In genomic region chr19:44389507-44389906, GRCm38 (mm10) we compare ENCODE assay signal across 8 mouse cellular contexts. TPM values are rescaled to one million over a fixed set of nuclear protein-coding genes. Genes with fewer than 3 reads are reported as not detected.
DNase-seq lines count a peak whose midpoint lies in the region; ATAC-seq lines count a peak whose summit lies in the region.
"Had no signal": no experiment of that assay in that cellular context is flagged by ENCODE, and none has a peak within 500 bp of the region (broad histone marks: within the 10 kb centered on the region; RNA-seq: fewer than 3 reads in every experiment).

No protein-coding gene starts in this region.

- no peaks in the 10 kb centered on the region for H3K36me3 ChIP-seq in intestine, embryonic 15.5 days
- H3K36me3 ChIP-seq in intestine, embryonic 16.5 days (ENCODE audit: control insufficient read depth, insufficient read depth, low read length) = no peaks in the 10 kb centered on the region
- no peaks in the 10 kb centered on the region for H3K36me3 ChIP-seq in midbrain, embryonic 16.5 days (ENCODE audit: control insufficient read depth, insufficient read depth, low read length)
- H3K36me3 ChIP-seq: lung, embryonic 15.5 days had no signal

- 0 out of 2 replicates have a peak, but pooled peaks cover 4% of the 10 kb centered on the region for H3K4me1 ChIP-seq in intestine, embryonic 15.5 days (replicated peaks)
- H3K4me1 ChIP-seq in intestine, embryonic 16.5 days (ENCODE audit: control insufficient read depth, insufficient read depth, low read length) = peaks cover 11% of the 10 kb centered on the region
- H3K4me1 ChIP-seq in midbrain, embryonic 16.5 days (ENCODE audit: control insufficient read depth, insufficient read depth, low read length) = peaks cover 12% of the 10 kb centered on the region; the same call in 1 of the 2 replicates

- H3K27me3 ChIP-seq in intestine, embryonic 15.5 days (replicated peaks) = no peaks in the 10 kb centered on the region
- no peaks in the 10 kb centered on the region for H3K27me3 ChIP-seq in intestine, embryonic 16.5 days (replicated peaks; ENCODE audit: control insufficient read depth, insufficient read depth, low read length)
- no peaks in the 10 kb centered on the region for H3K27me3 ChIP-seq in midbrain, embryonic 16.5 days (ENCODE audit: control insufficient read depth, insufficient read depth, low read depth, low read length)
- H3K27me3 ChIP-seq: lung, embryonic 15.5 days had no signal

- DNase-seq in R1 (ENCODE audit: low read depth, low spot score) = peak; percentile 61
- peak; percentile 27 for DNase-seq in induced T-regulatory cell, adult 2 months (ENCODE audit: low read depth)
- no peak for DNase-seq in kidney, adult 9 months
- DNase-seq in left cerebral cortex, postnatal 25 days (ENCODE audit: low spot score in 2 of 2) = no peak

- H3K4me3 ChIP-seq in intestine, embryonic 15.5 days (replicated peaks) = no peak overlapping the region
- no peak overlapping the region for H3K4me3 ChIP-seq in intestine, embryonic 16.5 days (ENCODE audit: low read length)
- H3K4me3 ChIP-seq in midbrain, embryonic 16.5 days (ENCODE audit: low read depth, low read length) = no peak overlapping the region

- 0 out of 2 replicates have a peak, but pooled peaks have one; percentile 24 for ATAC-seq in intestine, embryonic 15.5 days
- ATAC-seq in intestine, embryonic 16.5 days = no peak
- ATAC-seq in midbrain, embryonic 16.5 days = no peak

- intact Hi-C loops in left cerebral cortex, postnatal 25 days (cut with DNase I) = no loop called here

- H3K9me3 ChIP-seq in intestine, embryonic 15.5 days = no peaks in the 10 kb centered on the region
- no peaks in the 10 kb centered on the region for H3K9me3 ChIP-seq in intestine, embryonic 16.5 days (ENCODE audit: control insufficient read depth, low read length)
- no peaks in the 10 kb centered on the region for H3K9me3 ChIP-seq in midbrain, embryonic 16.5 days (replicated peaks; ENCODE audit: control insufficient read depth, low read length, poor library complexity, severe bottlenecking)
- H3K9me3 ChIP-seq: lung, embryonic 15.5 days had no signal

- H3K9ac ChIP-seq in intestine, embryonic 15.5 days = no peak overlapping the region
- no peak overlapping the region for H3K9ac ChIP-seq in intestine, embryonic 16.5 days (ENCODE audit: low read depth, low read length)
- H3K9ac ChIP-seq in midbrain, embryonic 16.5 days (ENCODE audit: low read depth, low read length) = no peak overlapping the region

- 23% methylated on average over 1 of the region's 1 CpGs for WGBS in intestine, embryonic 15.5 days
- WGBS in intestine, embryonic 16.5 days = 23% methylated on average over 1 of the region's 1 CpGs
- WGBS in midbrain, embryonic 16.5 days = 26% methylated on average over 1 of the region's 1 CpGs

- 0 out of 2 replicates have a peak overlapping the region, but pooled peaks have one; percentile 74 for H3K27ac ChIP-seq in intestine, embryonic 15.5 days
- H3K27ac ChIP-seq in intestine, embryonic 16.5 days (ENCODE audit: low read length) = no peak overlapping the region
- H3K27ac ChIP-seq in midbrain, embryonic 16.5 days (ENCODE audit: low read length) = no peak overlapping the region

- 0 out of 2 replicates have a peak overlapping the region, but pooled peaks have one; percentile 75 for H3K4me2 ChIP-seq in intestine, embryonic 15.5 days (replicated peaks)
- no peak overlapping the region for H3K4me2 ChIP-seq in intestine, embryonic 16.5 days (ENCODE audit: low read depth, low read length)
- 0 out of 2 replicates have a peak overlapping the region, but pooled peaks have one; percentile 77 for H3K4me2 ChIP-seq in midbrain, embryonic 16.5 days (ENCODE audit: low read length)

RNA-seq across cellular contexts. Expression of gene Scd1, which starts 18.2 kb away (rescaled TPM):
- 5.2 TPM in 2 replicates for polyA plus RNA-seq in intestine, embryonic 15.5 days (2015; fragmentation: Nextera tagmentation; extraction: Ambion mirVana)
- polyA plus RNA-seq in intestine, embryonic 16.5 days (2015; fragmentation: Nextera tagmentation; extraction: Ambion mirVana) = 5.5 and 5.7 TPM in 2 replicates
- 7.1 and 8.9 TPM in 2 replicates for polyA plus RNA-seq in midbrain, embryonic 16.5 days (2015; fragmentation: Nextera tagmentation; extraction: Ambion mirVana)
- total RNA-seq in left cerebral cortex, postnatal 25 days (2021) = 100 to 1,000 TPM; 148 to 162 TPM

RNA-seq across cellular contexts. Expression of gene Scd4, which starts 56.6 kb away (rescaled TPM):
- 0.10 and 0.19 TPM in 2 replicates for polyA plus RNA-seq in intestine, embryonic 15.5 days (2015; fragmentation: Nextera tagmentation; extraction: Ambion mirVana)
- 0.09 and 0.22 TPM in 2 replicates for polyA plus RNA-seq in intestine, embryonic 16.5 days (2015; fragmentation: Nextera tagmentation; extraction: Ambion mirVana)
- 0.18 and 0.19 TPM in 2 replicates for polyA plus RNA-seq in midbrain, embryonic 16.5 days (2015; fragmentation: Nextera tagmentation; extraction: Ambion mirVana)
- 1 to 10 TPM; 2.2 to 2.3 TPM for total RNA-seq in left cerebral cortex, postnatal 25 days (2021)

Comparison
In these comparisons a context has a peak if more than half of its experiments do, and no peak if none do; other contexts are left out.
1. DNase-seq: peak in R1 (single experiment) and induced T-regulatory cell, adult 2 months (single experiment); none in kidney, adult 9 months (single experiment) and left cerebral cortex, postnatal 25 days (0 of 2).